Mouse (Mus musculus): Measurements from ENCODE around the gene Crabp1.

DNA sequence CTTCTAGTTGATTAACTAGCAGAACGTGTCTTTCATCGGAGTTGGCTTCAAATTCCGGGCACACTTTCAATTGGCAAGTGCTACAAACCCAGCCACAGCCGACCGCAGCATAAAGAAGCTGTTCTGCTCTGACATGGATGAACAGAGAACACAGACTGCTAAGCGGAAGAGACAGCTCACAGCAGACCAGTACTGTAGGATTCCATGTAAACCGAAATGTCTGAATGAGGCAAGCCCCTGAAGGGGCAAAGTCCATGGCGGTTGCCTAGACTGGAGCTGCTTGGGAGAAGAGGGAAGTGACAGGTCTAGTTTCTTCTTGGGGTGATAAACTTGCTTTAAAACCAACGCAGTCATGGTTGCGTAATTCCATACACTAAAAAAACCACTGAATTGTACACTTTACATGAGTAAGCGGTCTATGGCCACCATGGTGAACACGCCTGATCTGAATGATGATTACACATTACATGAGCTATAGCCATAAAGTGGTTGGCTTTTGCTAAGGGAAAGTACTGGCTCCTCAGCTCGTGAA lies 12.0 kb downstream of the Crabp1 start:
- TF ChIP-seq CTCF (IDR thresholded peaks at IDR 0.05; ENCODE audit: low read depth) (no peak), EP300 (optimal IDR thresholded peaks at IDR 0.05) (no peak)
